Mouse (Mus musculus) thymus, postnatal 14 days (tissue): ENCODE results near the gene Rgl1.

Source experiments
- DNase-seq: peaks from one replicate; pipeline ENCODE4 v3.0.0; 2021

The Rgl1 gene

DNA sequence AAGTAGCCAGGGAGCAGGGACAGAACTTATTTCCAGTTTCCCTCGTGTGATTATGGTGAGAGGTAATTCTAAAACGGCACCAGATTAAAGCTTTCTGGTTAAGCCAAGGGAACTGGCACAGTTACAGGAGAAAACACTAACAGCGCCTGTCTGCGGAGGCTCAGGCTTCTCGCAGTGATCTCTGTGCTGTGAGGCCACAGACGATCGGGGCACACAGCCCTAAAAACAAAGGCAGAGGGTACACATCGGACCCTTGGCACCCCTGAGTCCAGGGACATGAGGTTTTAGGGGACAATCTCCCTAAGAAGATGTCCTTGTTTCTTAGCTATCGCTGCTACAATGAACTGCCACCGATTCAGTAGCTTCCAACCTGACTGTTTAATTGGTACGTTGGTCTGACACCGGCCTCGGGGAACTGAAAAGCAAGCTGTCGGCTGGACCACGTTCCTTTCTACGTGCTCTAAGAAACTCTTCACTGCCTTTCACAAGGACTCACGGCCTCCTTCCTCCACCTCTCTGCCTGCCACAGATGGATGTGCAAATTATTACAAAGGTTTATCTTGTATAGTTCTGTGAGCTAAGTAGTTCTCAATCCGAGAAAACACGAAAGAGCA is 187.9 kb downstream of the Rgl1 start:
- DNase-seq = no peak

DNA sequence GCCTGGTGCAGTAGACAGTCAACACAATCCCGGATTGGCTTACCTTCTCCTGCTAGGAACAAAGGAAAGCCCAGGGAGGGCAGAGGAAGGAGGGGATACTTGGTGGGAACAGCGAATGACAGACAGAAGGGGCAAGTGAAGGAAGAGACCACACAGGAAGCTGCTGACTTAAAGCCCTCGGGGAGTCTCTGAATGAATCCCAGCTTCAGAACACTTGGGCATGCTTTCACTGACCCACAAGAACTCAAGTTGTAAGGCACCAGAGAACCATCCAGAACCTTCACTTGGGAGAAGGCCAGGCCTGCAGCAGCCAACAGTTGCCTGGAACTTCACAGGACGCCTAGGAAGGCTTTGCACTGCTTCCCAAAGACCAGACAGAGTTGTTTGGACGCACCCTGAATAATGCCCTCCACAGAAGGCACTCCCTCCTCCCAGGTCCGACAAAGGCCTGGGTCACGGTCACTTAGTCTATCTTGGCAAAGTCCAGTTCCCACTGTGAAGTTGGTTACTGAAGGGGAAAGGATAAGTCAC is 189.5 kb downstream of the Rgl1 start:
- no peak for DNase-seq

GRCm38 (mm10) chr1:152575096-152575495 is 191.1 kb downstream of the Rgl1 start:
- no peak for DNase-seq

GRCm38 (mm10) chr1:152573470-152574059 is 192.6 kb downstream of the Rgl1 start:
- no peak for DNase-seq

GRCm38 (mm10) chr1:152572755-152573469 is 193.2 kb downstream of the Rgl1 start:
- DNase-seq = no peak

GRCm38 (mm10) chr1:152571340-152571739 is 194.8 kb downstream of the Rgl1 start:
- no peak for DNase-seq

DNA sequence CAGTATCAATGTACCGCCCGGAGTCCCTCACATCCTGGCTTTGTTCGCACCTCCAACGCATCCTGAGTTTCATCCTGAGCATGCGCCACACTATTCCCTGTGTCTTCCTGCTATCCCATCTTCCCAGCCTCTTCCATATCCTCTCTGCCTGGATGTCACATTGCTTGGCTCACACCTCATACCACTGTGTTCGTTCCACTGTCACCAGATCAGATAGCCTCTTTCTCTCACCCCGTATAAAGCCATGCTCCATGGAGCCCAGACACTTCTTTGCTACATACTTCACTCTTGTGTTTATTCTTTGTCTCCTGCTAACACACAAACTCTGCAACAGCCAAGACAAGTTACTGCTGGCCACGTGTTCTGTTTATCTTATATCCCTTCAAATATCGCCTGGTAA is 195.5 kb downstream of the Rgl1 start:
- DNase-seq = no peak

DNA sequence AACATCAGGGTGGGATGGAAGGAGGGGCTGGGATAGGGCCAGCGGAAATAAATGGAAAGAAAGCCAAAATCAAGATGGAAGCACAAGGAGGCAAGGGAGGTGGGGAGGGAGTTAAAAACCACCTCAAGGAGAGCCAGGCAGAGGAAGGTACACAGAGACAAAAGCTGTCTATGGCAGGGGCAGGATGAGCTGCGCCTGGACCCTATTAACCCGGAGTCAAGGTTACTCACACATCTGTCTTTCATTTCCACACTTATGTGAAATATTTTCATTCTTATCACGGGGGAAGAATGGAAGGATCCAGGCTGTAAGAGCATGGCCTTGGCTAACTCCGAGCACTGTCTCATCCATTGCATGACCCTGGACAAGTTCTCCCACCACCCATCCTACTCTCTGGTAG is 202.9 kb downstream of the Rgl1 start:
- DNase-seq = no peak

GRCm38 (mm10) chr1:152562877-152563276 is 203.3 kb downstream of the Rgl1 start:
- DNase-seq = no peak

DNA sequence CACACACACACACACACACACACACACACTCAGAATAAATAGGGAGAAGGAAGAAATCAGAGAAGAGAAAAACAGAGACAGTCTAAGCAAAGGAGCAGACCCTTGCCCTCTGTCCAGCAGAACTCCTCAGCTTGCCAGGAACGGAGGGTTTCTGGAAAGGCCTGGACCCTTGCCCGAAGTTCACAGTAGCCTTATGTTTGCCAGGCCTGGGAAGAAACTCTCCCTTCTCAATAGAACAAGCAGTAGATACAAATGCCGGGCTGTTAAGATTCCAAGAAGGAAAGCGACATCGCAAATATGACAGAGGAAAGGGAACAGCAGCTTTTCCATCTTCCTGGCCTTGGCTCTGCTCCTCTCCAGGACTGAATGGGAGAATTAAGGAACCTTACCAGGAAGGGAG is 205.7 kb downstream of the Rgl1 start:
- DNase-seq = no peak

GRCm38 (mm10) chr1:152556576-152557281 is 209.4 kb downstream of the Rgl1 start:
- DNase-seq = no peak

DNA sequence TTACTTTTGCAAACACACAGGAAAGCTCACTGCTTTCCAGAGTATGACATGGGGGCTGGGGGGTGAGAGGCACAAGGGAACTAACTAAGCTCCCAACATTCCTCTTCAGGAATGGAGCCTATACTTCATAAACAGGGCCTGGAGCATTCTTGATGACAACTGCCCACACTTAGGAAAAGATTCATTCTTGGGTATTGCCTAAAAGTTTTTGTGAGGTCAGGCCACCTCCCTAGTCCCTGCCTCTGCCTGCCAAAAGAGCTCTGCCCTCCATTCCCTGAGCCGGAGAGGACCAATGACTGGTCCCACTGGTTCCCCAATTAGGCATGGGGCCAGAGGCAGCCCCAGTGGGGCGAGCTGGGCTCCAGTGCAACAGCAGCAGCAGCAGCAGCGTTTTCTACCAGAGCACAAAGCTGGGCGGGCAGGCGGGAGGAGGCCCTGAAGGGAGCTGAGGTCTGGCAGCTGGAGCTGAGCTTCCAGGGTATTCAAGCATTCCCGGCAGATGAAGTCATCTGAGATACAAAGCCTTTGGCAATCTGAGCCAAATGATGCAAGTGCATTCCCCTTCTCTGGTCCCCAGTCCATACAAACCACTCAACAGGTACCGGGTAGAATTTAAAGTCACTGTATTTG is 210.1 kb downstream of the Rgl1 start:
- DNase-seq = no peak

- DNase-seq = no peak
Measured at GRCm38 (mm10) chr1:152553912-152554547, 212.1 kb downstream of the Rgl1 start.

DNA sequence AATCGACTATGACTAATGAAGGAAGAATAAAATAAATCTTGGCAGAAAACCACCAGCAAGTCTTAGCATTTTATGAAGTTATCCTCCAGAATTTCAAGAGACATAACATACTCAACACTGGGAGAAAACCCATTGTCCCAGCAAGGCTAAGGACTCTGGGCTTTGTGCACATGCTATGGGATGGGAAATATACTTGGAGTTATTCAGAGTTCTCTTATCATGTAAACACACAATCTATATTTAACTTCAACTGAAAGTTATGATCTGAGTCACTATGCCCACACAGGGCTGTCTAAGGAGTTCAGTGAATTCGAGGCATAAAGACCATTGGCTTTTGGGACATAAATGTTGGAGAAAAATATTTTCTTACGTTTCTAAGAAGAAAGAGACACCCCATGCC is 215.2 kb downstream of the Rgl1 start:
- no peak for DNase-seq

GRCm38 (mm10) chr1:152550544-152550943 is 215.6 kb downstream of the Rgl1 start:
- no peak for DNase-seq

DNA sequence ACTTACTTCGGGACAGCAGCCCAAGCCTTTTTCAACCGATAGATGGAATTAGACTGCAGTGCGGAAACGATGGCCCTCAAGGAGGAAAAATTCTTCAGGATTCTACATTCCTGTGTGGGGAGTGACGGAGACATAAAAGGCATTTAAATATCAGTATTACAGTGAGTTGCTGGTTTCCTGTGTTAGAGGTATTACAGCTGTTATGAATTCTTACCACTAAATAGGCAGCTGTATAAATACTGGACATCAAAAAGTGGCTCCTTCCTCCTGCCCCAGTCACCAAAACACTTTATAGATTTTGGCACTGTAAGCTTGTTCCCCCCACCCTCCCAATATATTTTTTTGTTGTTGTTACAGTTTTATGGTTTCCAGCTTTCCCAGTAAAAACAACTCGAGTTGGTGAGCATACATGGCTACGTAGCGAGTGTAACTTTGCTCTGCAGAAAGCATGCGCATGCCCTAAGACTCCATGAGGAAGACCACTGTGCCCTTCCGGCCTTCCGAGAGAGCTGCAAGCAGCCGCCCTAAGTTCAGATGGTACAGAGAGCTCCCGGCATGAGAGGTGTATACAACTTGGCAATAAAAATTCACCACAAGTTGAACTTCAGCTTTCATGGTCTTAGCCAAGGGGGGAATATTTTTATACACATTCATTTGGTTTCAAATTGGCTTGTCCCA is 217.0 kb downstream of the Rgl1 start:
- no peak for DNase-seq

GRCm38 (mm10) chr1:152543449-152544159 is 222.5 kb downstream of the Rgl1 start:
- no peak for DNase-seq

GRCm38 (mm10) chr1:152542747-152543378 is 223.3 kb downstream of the Rgl1 start:
- no peak for DNase-seq

DNA sequence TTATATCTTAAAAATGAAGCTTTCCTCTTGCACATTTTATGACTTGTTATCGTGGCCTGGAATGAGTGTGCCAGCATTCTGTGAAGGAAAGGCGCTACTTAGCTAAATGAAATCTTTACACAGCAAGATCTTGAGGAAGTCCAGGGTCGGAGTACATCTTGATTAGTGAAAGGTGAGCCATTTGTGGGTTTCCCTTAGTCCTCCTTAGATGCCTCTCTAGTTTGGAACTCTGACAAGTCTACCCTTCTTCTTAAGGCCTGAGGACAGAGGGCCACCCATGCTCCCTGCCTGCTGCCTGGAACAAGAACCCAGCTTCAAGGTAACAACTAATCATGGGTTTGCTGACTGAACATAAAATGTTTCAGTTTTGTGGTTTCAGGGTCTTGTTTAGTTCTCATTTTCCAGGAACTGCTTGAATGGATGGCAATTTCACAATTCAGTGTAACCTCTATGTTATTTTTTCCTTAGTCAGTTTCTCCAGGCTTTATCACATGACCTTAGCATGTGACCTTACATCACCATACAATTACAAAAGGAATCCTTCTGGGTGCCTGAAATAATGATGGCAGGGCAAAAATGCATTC is 225.8 kb downstream of the Rgl1 start:
- DNase-seq = no peak

- DNase-seq = no peak
Measured at GRCm38 (mm10) chr1:152538817-152539216, 227.3 kb downstream of the Rgl1 start.
